Mouse (Mus musculus) spleen, adult 12 weeks (tissue): Measurements from ENCODE around the gene C8a.

Experiments
- DNase-seq: peaks from one replicate; pipeline ENCODE4 v3.0.0; 2022; ENCODE audit warnings: low spot score

Gene C8a

GRCm38 (mm10) chr4:104838342-104838741, 37.9 kb downstream of the C8a start:
- no peak for DNase-seq

DNA sequence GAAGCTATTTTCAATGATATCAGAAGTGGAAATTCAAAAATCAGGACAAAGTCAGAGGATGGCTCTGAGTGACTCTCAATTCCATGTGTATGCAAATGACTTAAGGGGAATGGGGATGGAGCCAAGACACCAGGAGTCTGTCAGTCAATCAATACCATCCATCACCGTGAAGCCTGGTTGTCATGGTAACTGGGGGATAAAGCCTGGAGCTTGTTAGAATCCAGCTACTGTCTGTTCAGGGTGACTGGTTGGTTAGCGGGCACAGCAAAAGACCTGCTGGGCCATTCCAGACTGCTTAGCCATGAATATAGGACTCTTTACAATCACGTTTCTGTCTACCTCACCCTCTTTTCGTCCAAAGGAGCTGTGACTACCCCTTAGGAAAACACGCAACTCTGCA, 41.1 kb downstream of the C8a start:
- no peak for DNase-seq

- no peak for DNase-seq
These were observed 47.3 kb downstream of the C8a start for GRCm38 (mm10) chr4:104828939-104829338.

DNA sequence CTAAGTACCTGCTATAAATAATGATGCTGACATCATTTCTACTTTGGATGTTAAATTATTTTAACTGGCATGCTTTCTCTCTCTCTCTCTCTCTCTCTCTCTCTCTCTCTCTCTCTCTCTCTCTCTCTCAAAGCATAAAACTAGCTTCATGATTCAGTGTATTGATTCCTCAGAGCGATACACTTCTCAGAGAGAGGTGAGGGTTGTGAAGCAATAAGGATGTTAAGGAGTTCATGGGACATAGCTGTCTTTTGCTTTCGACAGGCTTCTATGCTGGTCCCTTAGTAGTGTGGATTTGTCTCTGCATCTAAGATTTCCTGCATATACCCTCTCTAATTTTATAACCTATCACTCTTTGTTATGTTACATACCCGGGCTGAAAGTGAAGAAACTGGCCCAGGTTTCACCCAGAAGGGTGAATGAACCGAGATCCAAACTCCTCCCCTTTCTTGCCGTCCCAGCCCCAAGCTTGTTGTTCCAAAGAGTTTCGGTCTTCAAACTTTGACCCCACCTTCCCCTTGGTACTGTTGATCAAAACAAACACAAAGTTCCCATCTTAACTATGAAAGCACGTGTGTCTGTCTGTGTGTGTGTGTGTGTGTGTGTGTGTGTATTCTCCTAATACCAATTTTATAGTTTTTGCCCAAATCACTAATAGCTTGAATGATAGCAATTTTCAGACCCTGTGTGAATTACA, 51.7 kb downstream of the C8a start:
- no peak for DNase-seq

DNA sequence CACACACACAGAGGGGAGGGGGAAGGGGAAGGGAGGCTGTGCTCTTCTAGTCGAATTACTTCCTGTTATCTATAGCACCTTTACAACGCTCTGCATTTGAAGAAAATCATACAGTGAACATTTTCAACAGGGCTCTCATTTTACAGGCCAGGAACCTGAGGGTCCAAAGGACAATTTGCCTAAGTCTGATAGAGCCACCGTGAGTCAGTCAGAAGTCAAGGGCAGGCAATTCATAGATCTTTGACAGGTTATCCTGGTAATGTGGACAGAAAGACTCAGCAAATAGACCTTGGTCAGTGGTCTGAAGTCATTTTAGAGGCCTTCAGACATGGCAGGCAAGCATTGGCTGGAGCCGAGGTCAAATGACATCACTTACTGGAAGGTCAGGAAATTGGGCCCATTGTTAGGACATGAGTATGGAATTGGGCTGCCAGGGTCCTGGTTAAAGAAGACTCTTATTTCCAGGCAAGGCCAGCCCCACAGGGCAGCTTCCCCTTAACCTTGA, 52.5 kb downstream of the C8a start:
- no peak for DNase-seq

DNA sequence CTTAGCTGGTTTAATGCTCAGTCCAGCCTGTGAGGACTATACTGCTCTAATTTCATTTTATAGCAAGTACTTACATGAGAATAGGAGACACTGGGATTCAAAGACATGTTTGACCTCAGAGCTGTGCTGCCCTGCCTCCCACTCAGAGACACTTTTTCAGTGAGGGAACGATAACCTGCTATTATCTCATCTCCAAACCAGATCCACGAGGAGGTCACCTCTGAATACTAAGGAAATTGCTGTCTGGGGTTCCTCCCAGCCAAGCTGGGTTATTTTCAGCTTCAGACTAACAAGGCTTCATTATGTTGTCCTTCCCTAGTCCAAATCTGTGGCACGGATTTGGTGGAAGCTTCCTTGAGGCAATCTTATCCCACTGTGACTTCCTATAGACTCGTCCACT, 56.3 kb downstream of the C8a start:
- DNase-seq: no peak

DNA sequence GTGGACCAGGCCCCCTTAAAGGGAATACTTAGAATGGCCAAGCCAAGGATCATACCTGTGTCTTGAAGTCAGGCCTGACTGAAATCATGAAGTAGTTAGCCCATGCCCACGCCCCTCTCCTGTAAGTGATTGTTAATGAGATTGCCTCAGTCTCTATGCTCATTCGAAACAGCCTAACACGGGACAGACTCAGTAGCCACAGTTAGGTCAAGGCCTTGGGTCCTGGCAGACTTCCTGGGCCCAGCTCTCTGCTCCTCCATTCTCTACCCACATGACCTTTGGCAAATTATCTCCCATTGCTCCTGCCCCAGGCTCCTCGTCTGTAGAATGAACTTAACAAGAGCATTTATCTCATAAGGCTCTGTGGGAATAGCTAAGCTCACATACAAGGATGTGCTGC, 57.2 kb downstream of the C8a start:
- DNase-seq: no peak

DNA sequence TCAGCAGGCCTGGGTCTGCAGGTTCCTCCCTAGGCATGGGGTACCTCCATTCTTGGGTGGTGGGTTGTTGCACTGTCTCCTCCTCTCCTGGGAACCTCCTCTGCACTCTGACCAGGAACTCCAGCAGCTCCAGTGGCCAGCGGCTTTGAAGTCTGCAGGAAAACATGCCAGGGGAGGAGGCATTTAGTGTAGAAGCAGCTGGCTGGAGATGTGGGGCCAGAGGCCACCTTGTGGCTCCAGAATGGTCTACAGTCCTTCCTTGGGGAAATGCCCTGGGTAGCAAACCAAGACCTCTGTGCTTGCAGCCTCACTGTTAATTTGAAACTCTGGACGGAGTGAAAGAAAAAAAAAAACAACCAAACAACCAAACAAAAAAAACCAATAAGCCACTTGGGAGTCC, 58.7 kb downstream of the C8a start:
- DNase-seq: no peak

DNA sequence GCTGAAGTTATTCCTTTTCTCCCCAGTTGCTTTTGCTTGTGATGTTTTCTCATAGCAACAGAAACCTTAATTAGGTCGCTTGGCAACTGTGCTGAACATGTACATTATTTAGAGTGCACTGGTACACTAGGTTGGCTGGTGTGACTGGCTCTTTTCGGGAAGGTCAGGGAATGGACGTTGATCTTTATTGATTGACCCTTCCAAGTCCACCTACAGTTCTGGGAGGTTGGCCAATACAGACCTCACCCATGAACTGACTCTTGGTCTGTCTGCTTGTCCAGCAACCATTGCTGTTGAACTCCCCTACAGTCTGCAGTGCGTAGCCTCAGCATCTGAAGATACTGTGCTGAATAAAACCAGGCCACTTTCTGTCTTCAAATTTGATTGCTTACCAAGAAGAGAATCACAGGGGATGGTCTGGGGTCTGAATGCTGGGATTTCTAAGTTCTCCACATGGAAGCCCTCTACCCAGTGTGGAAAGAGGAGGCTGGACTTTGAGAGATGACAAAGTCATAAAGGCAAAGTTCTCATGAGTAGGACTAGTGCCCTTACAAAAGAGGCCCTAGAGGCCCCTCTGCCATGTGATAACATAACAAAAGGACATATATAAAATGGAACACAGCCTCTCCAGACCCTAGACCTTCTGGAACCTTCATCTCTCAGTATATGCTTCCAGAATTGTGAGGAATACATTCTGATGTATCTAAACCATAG, 59.5 kb downstream of the C8a start:
- no peak for DNase-seq

DNA sequence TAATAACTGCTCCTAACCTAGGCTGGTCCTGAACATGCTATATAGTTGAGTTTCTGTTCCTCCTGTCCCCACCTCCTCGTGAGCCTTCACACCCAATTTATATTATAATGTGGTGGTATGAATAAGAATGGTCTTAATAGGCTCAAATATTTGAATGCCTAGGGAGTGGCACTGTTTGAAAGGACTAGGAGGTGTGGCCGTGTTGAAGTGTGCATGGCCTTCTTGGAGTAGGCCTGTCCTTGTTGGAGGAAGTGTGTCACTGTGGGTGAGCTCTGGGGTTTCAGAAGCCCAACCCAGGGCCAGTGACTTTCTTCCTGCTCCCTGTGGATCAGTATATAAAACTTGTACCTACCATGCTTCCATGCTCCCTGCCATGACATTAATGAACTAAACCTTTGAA, 62.6 kb downstream of the C8a start:
- DNase-seq: no peak

DNA sequence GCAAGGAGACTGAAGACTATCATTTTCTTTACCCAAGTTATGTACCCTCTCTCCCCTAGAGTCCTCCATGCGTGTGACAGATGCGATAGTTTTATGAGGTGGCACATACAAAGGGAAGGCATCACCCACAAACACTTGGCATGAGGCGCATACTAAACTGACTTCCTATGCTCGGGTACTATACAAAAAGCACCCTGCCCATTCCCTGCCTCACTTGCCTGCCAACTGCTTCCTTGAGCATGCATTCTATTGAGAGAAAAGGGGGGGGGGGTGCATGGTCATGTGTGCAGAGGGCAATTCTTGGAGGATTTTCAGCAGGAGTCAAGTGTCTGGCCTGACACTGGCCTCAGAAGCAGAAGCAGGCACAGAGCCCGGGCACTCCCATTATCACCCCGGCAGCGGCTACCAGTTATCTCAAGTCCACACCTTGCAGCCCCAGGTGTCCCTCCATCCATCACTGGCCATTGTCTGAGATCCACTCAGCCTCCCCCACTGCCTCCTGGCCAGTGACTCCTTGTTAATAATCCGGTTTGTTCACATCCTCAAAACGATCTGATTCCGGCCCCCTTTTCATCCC, 65.4 kb downstream of the C8a start:
- DNase-seq: no peak

DNA sequence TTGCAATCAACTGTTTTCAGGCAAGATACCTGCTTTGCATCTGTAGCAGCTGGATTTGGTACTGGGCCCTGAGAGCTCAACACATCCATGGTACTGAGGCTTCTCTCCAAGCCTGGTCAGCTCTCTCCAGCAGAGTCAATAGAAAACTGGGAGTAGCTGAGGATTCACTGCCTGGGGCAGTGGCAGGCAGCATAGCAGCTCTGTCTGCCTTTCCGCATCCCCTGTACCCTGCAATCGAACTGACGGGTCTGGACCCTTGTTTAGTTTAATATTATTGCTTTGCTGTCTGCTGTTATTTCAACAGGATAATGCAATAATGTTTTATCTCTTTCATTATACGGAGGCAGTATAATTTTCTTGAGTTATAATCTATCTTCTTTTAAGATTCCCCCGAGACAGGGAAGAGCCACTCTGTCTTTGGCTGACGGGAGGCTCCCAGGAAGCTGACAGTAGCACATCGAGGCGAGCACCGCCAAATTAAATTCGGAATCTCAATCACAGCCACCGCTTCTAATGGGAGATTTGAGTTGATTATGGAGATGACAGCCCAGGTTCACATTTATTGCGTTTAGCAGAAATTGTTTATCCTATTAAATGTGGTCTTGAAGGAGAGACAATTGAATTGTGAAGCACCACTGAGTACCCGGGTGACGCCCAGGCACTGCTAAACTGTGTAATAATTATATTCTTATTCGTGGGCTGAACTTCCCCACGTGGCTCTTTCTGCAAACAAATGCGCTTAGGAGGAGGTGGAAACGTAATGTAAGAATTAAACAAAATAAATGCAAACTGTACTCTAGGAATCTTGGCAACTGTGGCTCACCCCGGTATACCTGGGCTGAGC, 70.6 kb downstream of the C8a start:
- DNase-seq: no peak

DNA sequence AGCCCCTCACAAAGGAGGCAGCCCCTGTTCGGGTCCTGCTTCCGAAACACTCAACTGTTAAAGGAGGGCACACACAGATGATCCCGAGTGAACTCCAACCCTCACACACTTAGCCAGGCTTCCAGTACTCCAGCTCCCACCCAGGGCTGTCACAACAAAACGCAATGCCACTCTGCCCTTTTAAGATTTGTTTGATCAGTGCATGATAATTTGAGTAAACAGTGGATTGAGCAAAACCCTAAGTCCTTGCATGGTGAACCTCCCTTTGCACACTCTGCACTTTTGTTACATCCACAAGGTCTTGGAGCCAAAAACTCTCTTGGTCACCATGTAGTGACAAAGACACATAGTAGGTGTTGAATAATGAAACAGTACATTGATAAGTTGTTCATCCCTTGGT, 72.1 kb downstream of the C8a start:
- no peak for DNase-seq

DNA sequence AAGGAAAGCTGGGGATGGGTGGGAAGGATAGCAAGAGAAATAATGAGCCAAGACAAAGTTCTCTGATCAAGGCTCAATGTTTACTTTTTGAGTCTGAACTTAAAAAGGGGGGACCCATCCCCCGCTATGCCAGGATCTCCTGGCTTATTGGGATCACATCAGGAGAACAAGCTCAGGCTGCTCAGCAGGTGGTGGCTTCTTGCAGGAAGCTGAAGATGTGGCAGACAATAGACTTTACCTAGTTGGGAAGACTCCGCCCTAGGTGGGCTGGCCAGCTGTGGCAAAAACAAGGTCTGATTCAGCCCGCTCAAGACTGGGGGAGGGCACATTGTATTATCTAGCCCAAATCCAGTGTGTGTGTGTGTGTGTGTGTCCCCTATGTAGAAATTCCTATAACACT, 74.6 kb downstream of the C8a start:
- DNase-seq: no peak

DNA sequence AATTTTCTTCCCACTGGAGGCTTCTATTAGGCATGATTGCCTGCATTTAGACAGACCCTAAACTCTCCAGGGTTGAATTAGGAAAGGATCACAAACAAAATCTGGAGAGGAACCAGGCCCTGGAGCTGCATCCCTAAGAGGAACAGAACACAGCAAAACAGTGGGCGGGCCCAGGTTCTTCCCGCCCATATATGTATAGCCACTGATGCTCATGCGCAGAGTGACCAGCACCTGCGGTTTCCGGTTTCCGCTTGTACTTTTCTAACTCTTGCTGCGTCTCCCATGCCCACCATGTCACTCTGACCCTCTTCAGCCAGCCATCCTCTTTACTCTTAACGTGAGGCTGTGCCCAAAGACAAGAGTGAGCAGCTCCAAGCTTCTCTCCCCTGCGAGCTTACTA, 77.2 kb downstream of the C8a start:
- no peak for DNase-seq

DNA sequence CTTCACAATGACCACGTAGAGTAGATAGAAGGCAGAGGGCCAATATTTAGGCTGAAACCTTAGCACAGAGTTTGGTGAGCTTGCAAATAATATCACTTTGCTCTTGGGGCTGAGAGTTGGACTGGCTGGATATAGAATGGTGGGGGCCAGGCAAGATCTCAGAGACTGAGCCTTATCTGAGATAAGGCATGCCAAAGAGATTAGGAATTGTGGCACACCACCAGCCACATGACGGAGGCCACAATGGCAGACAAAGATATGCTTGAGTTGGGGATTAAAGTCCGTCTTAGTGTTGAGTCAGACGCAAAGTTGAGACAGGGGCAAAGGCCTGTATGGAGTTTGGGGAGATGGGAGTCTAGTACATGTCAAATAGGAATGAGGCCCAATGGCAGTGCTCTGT, 84.1 kb downstream of the C8a start:
- no peak for DNase-seq

DNA sequence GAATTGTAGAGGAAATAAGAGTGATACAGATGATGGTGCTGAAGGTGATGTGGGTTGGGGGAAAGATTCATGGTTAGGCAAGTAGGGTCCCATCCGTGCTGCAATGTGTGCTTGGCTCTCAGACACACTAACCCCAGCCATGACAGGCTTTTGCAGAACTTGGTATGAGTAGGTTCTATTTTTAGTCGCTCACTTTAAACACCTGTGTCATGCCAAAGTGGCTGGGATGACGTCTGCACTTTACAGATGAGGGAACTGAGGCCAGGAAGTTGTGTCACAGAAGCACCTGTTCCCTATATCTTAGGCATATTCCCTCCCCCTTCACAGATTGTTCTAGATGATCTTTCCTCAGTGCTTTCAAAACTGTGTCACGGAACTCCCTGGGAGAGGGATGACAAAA, 93.9 kb downstream of the C8a start:
- DNase-seq: no peak

- DNase-seq: no peak
These were observed 94.8 kb downstream of the C8a start for GRCm38 (mm10) chr4:104781441-104781840.

GRCm38 (mm10) chr4:104779460-104779859, 96.7 kb downstream of the C8a start:
- DNase-seq: no peak

DNA sequence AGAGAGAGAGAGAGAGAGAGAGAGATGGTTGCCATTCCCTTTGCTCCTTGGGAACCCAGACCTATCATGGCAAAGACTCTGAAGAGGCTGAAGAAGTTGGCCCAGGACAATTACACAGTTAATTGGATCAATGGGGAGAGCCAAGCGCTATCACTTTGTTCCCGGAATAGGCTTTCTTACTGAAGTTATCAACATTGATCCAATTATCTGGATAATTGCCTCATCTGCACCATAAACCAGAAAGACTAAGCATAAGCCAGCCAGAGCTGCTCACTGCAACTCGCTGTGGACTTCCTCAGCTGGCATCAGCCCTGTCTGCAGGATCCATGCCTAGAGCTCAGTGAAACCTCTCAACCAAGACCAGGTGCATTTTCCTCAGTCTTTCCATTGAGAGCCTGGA, 100.6 kb downstream of the C8a start:
- DNase-seq: no peak

GRCm38 (mm10) chr4:104770331-104770730, 105.9 kb downstream of the C8a start:
- no peak for DNase-seq

DNA sequence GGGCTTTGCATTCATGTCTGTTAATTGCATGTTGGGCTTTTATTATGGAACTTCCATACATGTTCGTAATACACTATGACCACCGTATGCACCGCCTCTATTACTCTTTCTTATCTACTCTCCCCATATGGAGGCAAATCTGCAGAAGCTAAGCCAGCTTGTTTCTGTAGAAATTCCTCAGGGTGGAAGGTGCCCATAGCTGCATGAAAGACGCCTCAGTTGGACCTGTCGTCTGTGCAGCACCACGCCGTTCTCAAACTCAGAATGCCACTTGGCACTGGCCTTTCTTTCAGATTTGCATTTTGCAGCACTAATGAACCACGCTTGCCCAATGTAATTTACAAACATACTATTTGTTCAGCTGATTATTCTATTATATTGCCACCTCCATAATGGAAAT, 106.6 kb downstream of the C8a start:
- no peak for DNase-seq

DNA sequence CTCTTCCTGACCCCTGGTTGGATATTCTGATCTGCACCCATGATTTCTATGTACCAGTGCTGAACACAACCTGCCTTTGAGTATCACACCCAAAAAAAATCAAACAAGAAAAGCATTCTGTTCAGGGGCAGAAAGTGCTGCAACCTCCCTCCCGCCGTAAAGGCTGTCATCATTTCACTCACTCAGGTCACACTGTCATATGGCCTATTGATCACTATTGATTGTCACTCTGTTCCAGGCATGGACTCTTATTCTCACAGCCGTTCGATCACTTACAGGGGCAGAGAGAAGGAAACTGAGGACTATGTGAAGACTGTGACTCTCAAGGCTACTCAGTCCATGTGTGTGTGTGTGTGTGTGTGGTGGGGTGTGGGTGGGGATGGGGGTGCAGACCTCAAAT, 108.0 kb downstream of the C8a start:
- DNase-seq: no peak
